In genomic region chr2:156260968-156261367, GRCm38 (mm10) we compare ENCODE assay signal across 12 mouse cellular contexts. TPM values are rescaled to one million over a fixed set of nuclear protein-coding genes. Genes with fewer than 3 reads are reported as not detected.
DNase-seq lines count a peak whose midpoint lies in the region; ATAC-seq and TF ChIP-seq lines count a peak whose summit lies in the region.
"Had no signal": no experiment of that assay in that cellular context is flagged by ENCODE, and none has a peak within 500 bp of the region (broad histone marks: within the 10 kb centered on the region; RNA-seq: fewer than 3 reads in every experiment).

No protein-coding gene starts in this region.

- H3K4me2 ChIP-seq in hindbrain, postnatal 0 days (ENCODE audit: low read depth, low read length), result no peak overlapping the region
- H3K4me2 ChIP-seq in hindbrain, embryonic 13.5 days, result no peak overlapping the region
- no peak overlapping the region for H3K4me2 ChIP-seq in lung, postnatal 0 days (replicated peaks; ENCODE audit: low read depth, low read length)
- H3K4me2 ChIP-seq: embryonic facial prominence, embryonic 15.5 days had no signal

- peak; percentile 42 for TF ChIP-seq CTCF in hindbrain, postnatal 0 days (IDR thresholded peaks at IDR 0.05; ENCODE audit: low read depth)
- peak; percentile 51 for TF ChIP-seq CTCF in lung, postnatal 0 days (IDR thresholded peaks at IDR 0.05)
- TF ChIP-seq CTCF in MEL (IDR thresholded peaks at IDR 0.05 in 2 of 3, conservative IDR thresholded peaks at IDR 0.05 in 1 of 3; ENCODE audit: control insufficient read depth in 1 of 3, insufficient read depth in 1 of 3, low read depth in 2 of 3, low read length in 3 of 3, poor library complexity in 1 of 3, severe bottlenecking in 1 of 3), result peak in 2 of 3 experiments; percentile 32 to 41; a peak in 2 of 6 replicates

- no peaks in the 10 kb centered on the region for H3K79me2 ChIP-seq in MEL (ENCODE audit: control insufficient read depth, insufficient read depth, low read length, poor library complexity)

- no peak for ATAC-seq in hindbrain, postnatal 0 days
- ATAC-seq in hindbrain, embryonic 13.5 days (ENCODE audit: low FRiP score), result no peak
- no peak for ATAC-seq in lung, postnatal 0 days
- ATAC-seq: hindbrain, embryonic 16.5 days had no signal

- no peak overlapping the region for H3K9ac ChIP-seq in hindbrain, postnatal 0 days (replicated peaks; ENCODE audit: low read length)
- H3K9ac ChIP-seq in hindbrain, embryonic 13.5 days, result no peak overlapping the region
- no peak overlapping the region for H3K9ac ChIP-seq in lung, postnatal 0 days (replicated peaks; ENCODE audit: low read depth)
- H3K9ac ChIP-seq in MEL (ENCODE audit: control insufficient read depth, low read depth, low read length, poor library complexity, severe bottlenecking), result no peak overlapping the region
- H3K9ac ChIP-seq: embryonic facial prominence, embryonic 15.5 days had no signal

- TF ChIP-seq POLR2A in MEL (IDR thresholded peaks at IDR 0.05; ENCODE audit: control insufficient read depth in 1 of 2, insufficient read depth in 1 of 2, low read depth in 1 of 2, low read length in 2 of 2, poor library complexity in 1 of 2), result no peak

- H3K27me3 ChIP-seq in hindbrain, postnatal 0 days (ENCODE audit: insufficient read depth, low read length), result no peaks in the 10 kb centered on the region
- no peaks in the 10 kb centered on the region for H3K27me3 ChIP-seq in hindbrain, embryonic 13.5 days
- H3K27me3 ChIP-seq in lung, postnatal 0 days (replicated peaks; ENCODE audit: insufficient read depth, low read length), result no peaks in the 10 kb centered on the region
- no peaks in the 10 kb centered on the region for H3K27me3 ChIP-seq in MEL (ENCODE audit: control insufficient read depth in 1 of 2, insufficient read depth in 2 of 2, low read length in 2 of 2)
- H3K27me3 ChIP-seq: embryonic facial prominence, embryonic 15.5 days had no signal

- no peak for DNase-seq in hindbrain, postnatal 0 days (ENCODE audit: low spot score)
- DNase-seq in lung, postnatal 0 days (ENCODE audit: low spot score), result no peak
- no peak for DNase-seq in lung, postnatal 25 days (ENCODE audit: low spot score)
- peak; percentile 25 for DNase-seq in MEL (ENCODE audit: low read depth, low spot score)
- DNase-seq in lung, postnatal 36 days, result peak; percentile 44
- no peak for DNase-seq in heart, adult 8-10 months (ENCODE audit: low spot score)
- no peak for DNase-seq in spleen, postnatal 14 days (ENCODE audit: low spot score in 2 of 2)
- DNase-seq: adrenal gland, postnatal 36 days; cerebellum, adult 9-10 months had no signal

- peak; percentile 48 for TF ChIP-seq RAD21 in MEL (IDR thresholded peaks at IDR 0.05; ENCODE audit: low read depth, low read length)

- peaks cover 13% of the 10 kb centered on the region; the same call in 1 of the 2 replicates for H3K36me3 ChIP-seq in hindbrain, postnatal 0 days (ENCODE audit: insufficient read depth, low read length)
- peaks cover 48% of the 10 kb centered on the region for H3K36me3 ChIP-seq in hindbrain, embryonic 13.5 days
- H3K36me3 ChIP-seq in lung, postnatal 0 days (ENCODE audit: insufficient read depth, low read length), result peaks cover 4% of the 10 kb centered on the region; the same call in 1 of the 2 replicates
- peaks cover 2 to 4% of the 10 kb centered on the region in 2 experiments for H3K36me3 ChIP-seq in MEL (ENCODE audit: control insufficient read depth in 1 of 2, insufficient read depth in 2 of 2, low read length in 2 of 2)

- 86% methylated on average over 2 of the region's 2 CpGs for WGBS in hindbrain, postnatal 0 days
- WGBS in hindbrain, embryonic 13.5 days, result 92% methylated on average over 2 of the region's 2 CpGs
- WGBS in lung, postnatal 0 days, result 85% methylated on average over 2 of the region's 2 CpGs

- H3K4me1 ChIP-seq in hindbrain, postnatal 0 days (ENCODE audit: insufficient read depth, low read length), result no peaks in the 10 kb centered on the region
- peaks cover 9% of the 10 kb centered on the region for H3K4me1 ChIP-seq in hindbrain, embryonic 13.5 days (replicated peaks)
- peaks cover 13% of the 10 kb centered on the region for H3K4me1 ChIP-seq in lung, postnatal 0 days (ENCODE audit: insufficient read depth, low read depth, low read length)
- H3K4me1 ChIP-seq in MEL (ENCODE audit: control insufficient read depth in 1 of 2, insufficient read depth in 2 of 2, low read length in 2 of 2), result peaks cover 2 to 7% of the 10 kb centered on the region in 2 experiments; a peak in 3 of 4 replicates

- no peak overlapping the region for H3K4me3 ChIP-seq in hindbrain, postnatal 0 days (ENCODE audit: low read length)
- H3K4me3 ChIP-seq in hindbrain, embryonic 13.5 days, result no peak overlapping the region
- no peak overlapping the region for H3K4me3 ChIP-seq in lung, postnatal 0 days (ENCODE audit: low read depth, low read length)
- no peak overlapping the region for H3K4me3 ChIP-seq in MEL (ENCODE audit: control insufficient read depth in 1 of 2, insufficient read depth in 1 of 2, low read depth in 2 of 2, low read length in 2 of 2)
- H3K4me3 ChIP-seq: embryonic facial prominence, embryonic 15.5 days had no signal

- H3K27ac ChIP-seq in hindbrain, postnatal 0 days, result no peak overlapping the region
- no peak overlapping the region for H3K27ac ChIP-seq in hindbrain, embryonic 13.5 days
- no peak overlapping the region for H3K27ac ChIP-seq in lung, postnatal 0 days (ENCODE audit: low read length)
- H3K27ac ChIP-seq in MEL (ENCODE audit: control insufficient read depth, low read depth, low read length), result no peak overlapping the region
- H3K27ac ChIP-seq: embryonic facial prominence, embryonic 15.5 days had no signal

- TF ChIP-seq EP300 in lung, postnatal 0 days (IDR thresholded peaks at IDR 0.05), result no peak
- TF ChIP-seq EP300 in MEL (IDR thresholded peaks at IDR 0.05; ENCODE audit: low read depth in 1 of 2, low read length in 2 of 2), result no peak

- H3K9me3 ChIP-seq in hindbrain, postnatal 0 days (ENCODE audit: low read length), result no peaks in the 10 kb centered on the region
- H3K9me3 ChIP-seq in hindbrain, embryonic 13.5 days, result no peaks in the 10 kb centered on the region
- no peaks in the 10 kb centered on the region for H3K9me3 ChIP-seq in lung, postnatal 0 days (ENCODE audit: low read length)
- H3K9me3 ChIP-seq in MEL (replicated peaks; ENCODE audit: insufficient read depth, low read length), result no peaks in the 10 kb centered on the region
- H3K9me3 ChIP-seq: embryonic facial prominence, embryonic 15.5 days had no signal

TF ChIP-seq in MEL, 35 proteins besides CTCF, POLR2A, EP300 and RAD21:
- TF ChIP-seq SMC3 (IDR thresholded peaks at IDR 0.05; ENCODE audit: low read depth, low read length) (peak; percentile 34), UBTF (IDR thresholded peaks at IDR 0.05; ENCODE audit: borderline replicate concordance, insufficient read depth, low read depth, low read length) (no peak)
TF ChIP-seq in MEL: peak in this region for 1.

RNA-seq across cellular contexts. Expression of gene Cnbd2, which starts 51.1 kb away (rescaled TPM):
- total RNA-seq in hindbrain, postnatal 0 days (2014; rRNA removed), result 1.7 and 3.3 TPM in 2 replicates
- 7.9 and 8.2 TPM in 2 replicates for polyA plus RNA-seq in hindbrain, postnatal 0 days (2015; fragmentation: Nextera tagmentation; extraction: Ambion mirVana)
- 6.3 and 7.7 TPM in 2 replicates for polyA plus RNA-seq in hindbrain, embryonic 13.5 days (2015; fragmentation: Nextera tagmentation; extraction: Ambion mirVana)
- polyA plus RNA-seq in lung, postnatal 0 days (2015; fragmentation: Nextera tagmentation; extraction: Ambion mirVana), result 6.8 and 7.0 TPM in 2 replicates
- 1.2 and 1.8 TPM in 2 replicates for total RNA-seq in MEL (2012; rRNA removed)
- 1 to 10 TPM in 1 of 2 experiments, not detected in 1; 4.8 TPM for polyA plus RNA-seq in MEL (2012; ENCODE audit: insufficient read depth in 1 of 2, insufficient read length in 2 of 2, low read depth in 1 of 2, low replicate concordance in 2 of 2, missing spikeins in 1 of 2)
- 1 to 10 TPM in 1 of 4 experiments, under 1 TPM in 3; 0.60 to 1.1 (median 0.81) TPM for total RNA-seq in heart, adult 8-10 months (2022)

RNA-seq across cellular contexts. Expression of gene Scand1, which starts 51.5 kb away (rescaled TPM):
- total RNA-seq in hindbrain, postnatal 0 days (2014; rRNA removed), result 348 and 377 TPM in 2 replicates
- 129 and 132 TPM in 2 replicates for polyA plus RNA-seq in hindbrain, postnatal 0 days (2015; fragmentation: Nextera tagmentation; extraction: Ambion mirVana)
- 84.7 and 95.3 TPM in 2 replicates for polyA plus RNA-seq in hindbrain, embryonic 13.5 days (2015; fragmentation: Nextera tagmentation; extraction: Ambion mirVana)
- polyA plus RNA-seq in lung, postnatal 0 days (2015; fragmentation: Nextera tagmentation; extraction: Ambion mirVana), result 119 TPM in 2 replicates
- 37.4 and 49.6 TPM in 2 replicates for total RNA-seq in MEL (2012; rRNA removed)
- polyA plus RNA-seq in MEL (2012; ENCODE audit: insufficient read depth in 1 of 2, insufficient read length in 2 of 2, low read depth in 1 of 2, low replicate concordance in 2 of 2, missing spikeins in 1 of 2), result 10 to 100 TPM in 1 of 2 experiments, not detected in 1; 75.6 TPM
- 10 to 100 TPM; 73.0 to 84.3 (median 79.6) TPM for total RNA-seq in heart, adult 8-10 months (2022)

Comparison
In these comparisons a context has a peak if more than half of its experiments do, and no peak if none do; other contexts are left out.
1. DNase-seq: peak in MEL (single experiment) and lung, postnatal 36 days (single experiment); none in hindbrain, postnatal 0 days (single experiment), lung, postnatal 0 days (single experiment), lung, postnatal 25 days (single experiment), heart, adult 8-10 months (single experiment) and spleen, postnatal 14 days (0 of 2).
2. Peak in every context shown above with its lines, with median percentiles within 50 percentile points of each other: CTCF ChIP-seq.